Mouse (Mus musculus): Measurements from ENCODE around the gene Rbm26. TPM values are rescaled to one million over a fixed set of nuclear protein-coding genes. Genes with fewer than 3 reads are reported as not detected.

Gene Rbm26
- polyA plus RNA-seq, 1 experiment from 2014 or later: 33.2 TPM

GRCm38 (mm10) chr14:105084757-105085330 lies 92.3 kb downstream of the Rbm26 start:
- no peaks in the 10 kb centered on the region for H3K27me3 ChIP-seq
- no peak for ATAC-seq (ENCODE audit: low read depth)
- WGBS: 40% methylated on average over 8 of the region's 8 CpGs

GRCm38 (mm10) chr14:105084106-105084505 lies 93.0 kb downstream of the Rbm26 start:
- H3K27me3 ChIP-seq: no peaks in the 10 kb centered on the region
- no peak overlapping the region for H3K4me2 ChIP-seq
- no peak overlapping the region for H3K4me3 ChIP-seq
- H3K9ac ChIP-seq: no peak overlapping the region
- ATAC-seq (ENCODE audit: low read depth): no peak
- H3K4me1 ChIP-seq (replicated peaks): peaks cover 5% of the 10 kb centered on the region; the same call in 1 of the 2 replicates
- H3K36me3 ChIP-seq: no peaks in the 10 kb centered on the region
- H3K9me3 ChIP-seq: no peaks in the 10 kb centered on the region
- 81% methylated on average over 11 of the region's 11 CpGs for WGBS
- no peak overlapping the region for H3K27ac ChIP-seq (replicated peaks)

More at GRCm38 (mm10) chr14:105084757-105085330, 92.3 kb downstream of the Rbm26 start:
- no peaks in the 10 kb centered on the region for H3K9me3 ChIP-seq
- H3K4me3 ChIP-seq: no peak overlapping the region
- H3K36me3 ChIP-seq: no peaks in the 10 kb centered on the region
- no peak overlapping the region for H3K27ac ChIP-seq (replicated peaks)
- H3K4me1 ChIP-seq (replicated peaks): peaks cover 5% of the 10 kb centered on the region; the same call in 1 of the 2 replicates
- H3K4me2 ChIP-seq: no peak overlapping the region
- no peak overlapping the region for H3K9ac ChIP-seq

GRCm38 (mm10) chr14:105074776-105075175 lies 102.4 kb downstream of the Rbm26 start:
- H3K4me3 ChIP-seq: no peak overlapping the region
- no peak for ATAC-seq (ENCODE audit: low read depth)
- 88% methylated on average over 2 of the region's 2 CpGs for WGBS

GRCm38 (mm10) chr14:105074376-105074775 lies 102.8 kb downstream of the Rbm26 start:
- no peak overlapping the region for H3K27ac ChIP-seq (replicated peaks)
- WGBS: 91% methylated on average over 7 of the region's 7 CpGs
- no peak for ATAC-seq (ENCODE audit: low read depth)

More at GRCm38 (mm10) chr14:105074776-105075175, 102.4 kb downstream of the Rbm26 start:
- Histone ChIP-seq H3K27ac (replicated peaks) (no peak overlapping the region), H3K4me1 (replicated peaks) (peaks cover 9% of the 10 kb centered on the region; the same call in 1 of the 2 replicates), H3K36me3 (no peaks in the 10 kb centered on the region), H3K27me3 (no peaks in the 10 kb centered on the region), H3K9ac (no peak overlapping the region), H3K9me3 (no peaks in the 10 kb centered on the region), H3K4me2 (no peak overlapping the region)

GRCm38 (mm10) chr14:105071010-105071509 lies 106.1 kb downstream of the Rbm26 start:
- H3K27me3 ChIP-seq: no peaks in the 10 kb centered on the region
- H3K27ac ChIP-seq (replicated peaks): no peak overlapping the region
- no peak overlapping the region for H3K9ac ChIP-seq
- ATAC-seq (ENCODE audit: low read depth): peak; percentile 69; the same call in 1 of the 2 replicates
- H3K4me1 ChIP-seq (replicated peaks): peaks cover 9% of the 10 kb centered on the region; the same call in 1 of the 2 replicates
- no peaks in the 10 kb centered on the region for H3K9me3 ChIP-seq
- no peak overlapping the region for H3K4me2 ChIP-seq
- no peak overlapping the region for H3K4me3 ChIP-seq
- WGBS: 35% methylated on average over 14 of the region's 14 CpGs
- H3K36me3 ChIP-seq: no peaks in the 10 kb centered on the region

More at GRCm38 (mm10) chr14:105074376-105074775, 102.8 kb downstream of the Rbm26 start:
- Histone ChIP-seq H3K9ac (no peak overlapping the region), H3K9me3 (no peaks in the 10 kb centered on the region), H3K4me1 (replicated peaks) (peaks cover 9% of the 10 kb centered on the region; the same call in 1 of the 2 replicates), H3K4me2 (no peak overlapping the region), H3K27me3 (no peaks in the 10 kb centered on the region), H3K4me3 (no peak overlapping the region), H3K36me3 (no peaks in the 10 kb centered on the region)

GRCm38 (mm10) chr14:105070258-105071009 lies 106.7 kb downstream of the Rbm26 start:
- H3K4me2 ChIP-seq: no peak overlapping the region
- no peak overlapping the region for H3K27ac ChIP-seq (replicated peaks)
- ATAC-seq (ENCODE audit: low read depth): peak; percentile 67
- peaks cover 9% of the 10 kb centered on the region; the same call in 1 of the 2 replicates for H3K4me1 ChIP-seq (replicated peaks)
- no peak overlapping the region for H3K9ac ChIP-seq
- no peak overlapping the region for H3K4me3 ChIP-seq
- 27% methylated on average over 11 of the region's 11 CpGs for WGBS
- H3K36me3 ChIP-seq: no peaks in the 10 kb centered on the region
- no peaks in the 10 kb centered on the region for H3K27me3 ChIP-seq
- H3K9me3 ChIP-seq: no peaks in the 10 kb centered on the region

- Histone ChIP-seq H3K9ac (no peak overlapping the region), H3K4me3 (no peak overlapping the region), H3K9me3 (no peaks in the 10 kb centered on the region), H3K27me3 (no peaks in the 10 kb centered on the region), H3K27ac (replicated peaks) (no peak overlapping the region), H3K36me3 (no peaks in the 10 kb centered on the region), H3K4me2 (no peak overlapping the region), H3K4me1 (replicated peaks) (peaks cover 9% of the 10 kb centered on the region; the same call in 1 of the 2 replicates)
- 80% methylated on average over 5 of the region's 5 CpGs for WGBS
- no peak for ATAC-seq (ENCODE audit: low read depth)
Measured at GRCm38 (mm10) chr14:105068060-105068459, 109.1 kb downstream of the Rbm26 start.

GRCm38 (mm10) chr14:105064243-105064642 lies 112.9 kb downstream of the Rbm26 start:
- no peak overlapping the region for H3K4me2 ChIP-seq
- H3K9me3 ChIP-seq: no peaks in the 10 kb centered on the region
- no peak for ATAC-seq (ENCODE audit: low read depth)
- H3K36me3 ChIP-seq: no peaks in the 10 kb centered on the region
- H3K4me1 ChIP-seq (replicated peaks): no peaks in the 10 kb centered on the region
- no peak overlapping the region for H3K27ac ChIP-seq (replicated peaks)
- H3K27me3 ChIP-seq: no peaks in the 10 kb centered on the region
- 83% methylated on average over 1 of the region's 1 CpGs for WGBS
- H3K9ac ChIP-seq: no peak overlapping the region
- H3K4me3 ChIP-seq: no peak overlapping the region

GRCm38 (mm10) chr14:105061230-105061629 lies 115.9 kb downstream of the Rbm26 start:
- no peaks in the 10 kb centered on the region for H3K9me3 ChIP-seq
- no peak overlapping the region for H3K4me3 ChIP-seq
- 76% methylated on average over 2 of the region's 2 CpGs for WGBS
- no peak overlapping the region for H3K9ac ChIP-seq
- H3K4me1 ChIP-seq (replicated peaks): no peaks in the 10 kb centered on the region
- no peak overlapping the region for H3K4me2 ChIP-seq
- H3K27ac ChIP-seq (replicated peaks): no peak overlapping the region
- ATAC-seq (ENCODE audit: low read depth): no peak
- no peaks in the 10 kb centered on the region for H3K27me3 ChIP-seq
- no peaks in the 10 kb centered on the region for H3K36me3 ChIP-seq

- no peaks in the 10 kb centered on the region for H3K36me3 ChIP-seq
- H3K27ac ChIP-seq (replicated peaks): no peak overlapping the region
- no peaks in the 10 kb centered on the region for H3K27me3 ChIP-seq
- H3K4me1 ChIP-seq (replicated peaks): no peaks in the 10 kb centered on the region
- no peak overlapping the region for H3K9ac ChIP-seq
- H3K9me3 ChIP-seq: no peaks in the 10 kb centered on the region
- ATAC-seq (ENCODE audit: low read depth): no peak
- H3K4me2 ChIP-seq: no peak overlapping the region
- no peak overlapping the region for H3K4me3 ChIP-seq
Measured at GRCm38 (mm10) chr14:105057934-105058333, 119.2 kb downstream of the Rbm26 start.

Data from neural tube, embryonic 13.5 days (tissue).